Mouse (Mus musculus) liver, embryonic 12.5 days (tissue): ENCODE results near the gene Rps18. TPM values are rescaled to one million over a fixed set of nuclear protein-coding genes. Genes with fewer than 3 reads are reported as not detected.
A peak's percentile ranks its signal among the peaks of the same experiment; 100 is the strongest.
"Not testable (repeated sequence)": the region's sequence is repeated elsewhere in the genome, so short reads cannot be mapped to it uniquely, and the experiment has no call there.

Experiments
- ATAC-seq: fragments of 200-750 bp; cut with Nextera tagmentation; 2 replicates; pipeline ENCODE4 v1.8.0; 2017; ENCODE audit warnings: moderate number of reproducible peaks, mild to moderate bottlenecking, moderate library complexity
- H3K27ac ChIP-seq: fragments of 300-500 bp; sonication (generic); 2 replicates; pipeline ENCODE4 v1.5.1; 2016; ENCODE audit warnings: mild to moderate bottlenecking
- H3K27me3 ChIP-seq: fragments of 300-500 bp; sonication (generic); replicated peaks from 2 replicates; pipeline ENCODE4 v1.6.1; 2016; ENCODE audit warnings: mild to moderate bottlenecking, moderate library complexity
- H3K36me3 ChIP-seq: fragments of 300-500 bp; sonication (generic); 2 replicates; pipeline ENCODE4 v1.6.1; 2016; ENCODE audit warnings: mild to moderate bottlenecking, moderate library complexity
- H3K4me1 ChIP-seq: fragments of 300-500 bp; sonication (generic); 2 replicates; pipeline ENCODE4 v1.6.1; 2016
- H3K4me2 ChIP-seq: fragments of 300-500 bp; sonication (generic); 2 replicates; pipeline ENCODE4 v1.6.1; 2016; ENCODE audit warnings: mild to moderate bottlenecking, moderate library complexity
- H3K4me3 ChIP-seq: fragments of 300-500 bp; sonication (generic); 2 replicates; pipeline ENCODE4 v1.5.1; 2016; ENCODE audit warnings: mild to moderate bottlenecking, moderate library complexity
- H3K9ac ChIP-seq: fragments of 300-500 bp; sonication (generic); 2 replicates; pipeline ENCODE4 v1.6.1; 2016; ENCODE audit warnings: mild to moderate bottlenecking, moderate library complexity
- H3K9me3 ChIP-seq: fragments of 300-500 bp; sonication (generic); replicated peaks from 2 replicates; pipeline ENCODE4 v1.6.1; 2016; ENCODE audit warnings: mild to moderate bottlenecking, moderate library complexity
- WGBS: fragments of 180-500 bp; shearing (Covaris S2); methylation state at CpG from one replicate; pipeline ENCODE4 v1.1.7; 2016; ENCODE audit not compliant: insufficient replicate concordance; 5-methylcytosine and 5-hydroxymethylcytosine counted together
- polyA plus RNA-seq: library from polyadenylated mRNA; unstranded; fragments of >200 nt; fragmentation: Nextera tagmentation; extraction: Ambion mirVana; gene quantifications from 2 replicates; pipeline ENCODE4 v1.2.1, GENCODE M21; 2016

Rps18 gene
- polyA plus RNA-seq, 1 experiment from 2014 or later = 1,396 TPM

- not testable (repeated sequence) for ATAC-seq, H3K9me3 ChIP-seq, H3K27me3 ChIP-seq, H3K4me3 ChIP-seq, H3K9ac ChIP-seq, H3K36me3 ChIP-seq
- Histone ChIP-seq H3K4me2 (peak within 1 kb of the TSS; percentile 20; the same call in 1 of the 2 replicates), H3K4me1 (peaks cover 72% of the 10 kb centered on the region), H3K27ac (peak within 1 kb of the TSS; percentile 70)
- WGBS = 29% methylated on average over 4 of the region's 4 CpGs
These were observed 51.0 kb downstream of the Rps18 start, which contains the start of gene Platr17 for GRCm38 (mm10) chr17:33904835-33905234. TSS of gene Platr17 (plus strand) at chr17:33905135.

GRCm38 (mm10) chr17:33903911-33904651 is 51.7 kb downstream of the Rps18 start:
- not testable (repeated sequence) for H3K27me3 ChIP-seq, ATAC-seq, H3K4me3 ChIP-seq, H3K36me3 ChIP-seq, H3K9me3 ChIP-seq, H3K4me2 ChIP-seq, H3K9ac ChIP-seq
- H3K27ac ChIP-seq = peak overlapping the region; percentile 70
- WGBS = 61% methylated on average over 6 of the region's 6 CpGs
- peaks cover 79% of the 10 kb centered on the region for H3K4me1 ChIP-seq

GRCm38 (mm10) chr17:33902491-33902890 is 53.3 kb downstream of the Rps18 start:
- Histone ChIP-seq H3K4me3 (no peak overlapping the region), H3K4me2 (peak overlapping the region; percentile 37), H3K36me3 (no peaks in the 10 kb centered on the region), H3K27me3 (no peaks in the 10 kb centered on the region), H3K9me3 (no peaks in the 10 kb centered on the region), H3K4me1 (peaks cover 82% of the 10 kb centered on the region), H3K9ac (no peak overlapping the region; the same call in 1 of the 2 replicates), H3K27ac (peak overlapping the region; percentile 70)
- no peak for ATAC-seq
- WGBS = 19% methylated on average over 7 of the region's 7 CpGs

GRCm38 (mm10) chr17:33902079-33902478 is 53.7 kb downstream of the Rps18 start:
- Histone ChIP-seq H3K4me3 (no peak overlapping the region), H3K27ac (peak overlapping the region; percentile 59), H3K36me3 (no peaks in the 10 kb centered on the region), H3K27me3 (no peaks in the 10 kb centered on the region), H3K9me3 (no peaks in the 10 kb centered on the region), H3K9ac (0 out of 2 replicates have a peak overlapping the region, but pooled peaks have one; percentile 9), H3K4me1 (peaks cover 81% of the 10 kb centered on the region), H3K4me2 (peak overlapping the region; percentile 37)
- no peak for ATAC-seq
- 65% methylated on average over 4 of the region's 4 CpGs for WGBS

Other genes starting within 250 kb of the Rps18 start
- 196 and 205 TPM in 2 replicates for gene March2, start 237.3 kb downstream of the Rps18 start, polyA plus RNA-seq
- gene Rab11b, start 195.5 kb downstream of the Rps18 start, polyA plus RNA-seq = 147 and 169 TPM in 2 replicates
- gene Angptl4, start 174.2 kb downstream of the Rps18 start, polyA plus RNA-seq = 17.3 and 21.0 TPM in 2 replicates
- 12.6 and 13.2 TPM in 2 replicates for gene Kank3, start 145.5 kb downstream of the Rps18 start, polyA plus RNA-seq
- 689 and 715 TPM in 2 replicates for gene Rps28, start 131.4 kb downstream of the Rps18 start, polyA plus RNA-seq
- 296 and 311 TPM in 2 replicates for gene Ndufa7, start 131.4 kb downstream of the Rps18 start, polyA plus RNA-seq
- gene Cd320, start 112.9 kb downstream of the Rps18 start, polyA plus RNA-seq = 22.2 and 24.1 TPM in 2 replicates
- gene Gm7029, start 82.2 kb downstream of the Rps18 start, polyA plus RNA-seq = not detected in 2 replicates
- 4.8 and 6.0 TPM in 2 replicates for gene Kifc1, start 65.3 kb downstream of the Rps18 start, polyA plus RNA-seq
- gene Platr17, start 50.9 kb downstream of the Rps18 start, polyA plus RNA-seq = 0.51 and 0.78 TPM in 2 replicates
- 33.4 and 37.1 TPM in 2 replicates for gene Daxx, start 46.6 kb downstream of the Rps18 start, polyA plus RNA-seq
- 29.4 and 30.1 TPM in 2 replicates for gene Tapbp, start 40.1 kb downstream of the Rps18 start, polyA plus RNA-seq
- gene Zbtb22, start 40.1 kb downstream of the Rps18 start, polyA plus RNA-seq = 13.6 and 14.8 TPM in 2 replicates
- 17.3 and 18.4 TPM in 2 replicates for gene Rgl2, start 26.5 kb downstream of the Rps18 start, polyA plus RNA-seq
- gene Pfdn6, start 15.7 kb downstream of the Rps18 start, polyA plus RNA-seq = 164 and 177 TPM in 2 replicates
- gene Wdr46, start 15.3 kb downstream of the Rps18 start, polyA plus RNA-seq = 49.4 and 52.7 TPM in 2 replicates
- 2.1 and 2.6 TPM in 2 replicates for gene B3galt4, start 4.5 kb downstream of the Rps18 start, polyA plus RNA-seq
- 41.1 and 43.5 TPM in 2 replicates for gene Vps52, start 189 bp downstream of the Rps18 start, polyA plus RNA-seq
- 82.1 and 83.5 TPM in 2 replicates for gene H2-K1, start 44.3 kb upstream of the Rps18 start, polyA plus RNA-seq
- gene Ring1, start 68.7 kb upstream of the Rps18 start, polyA plus RNA-seq = 10.6 and 10.7 TPM in 2 replicates
- gene H2-Ke6, start 72.1 kb upstream of the Rps18 start, polyA plus RNA-seq = 33.2 and 36.1 TPM in 2 replicates
- gene Slc39a7, start 75.7 kb upstream of the Rps18 start, polyA plus RNA-seq = 91.7 and 96.0 TPM in 2 replicates
- gene Rxrb, start 75.8 kb upstream of the Rps18 start, polyA plus RNA-seq = 29.2 and 31.3 TPM in 2 replicates
- gene Col11a2, start 83.4 kb upstream of the Rps18 start, polyA plus RNA-seq = 0.37 and 0.54 TPM in 2 replicates
- 0.37 and 0.56 TPM in 2 replicates for gene H2-Oa, start 136.3 kb upstream of the Rps18 start, polyA plus RNA-seq
- 3.1 and 4.3 TPM in 2 replicates for gene H2-DMa, start 163.5 kb upstream of the Rps18 start, polyA plus RNA-seq
- 59.9 and 66.1 TPM in 2 replicates for gene Brd2, start 166.6 kb upstream of the Rps18 start, polyA plus RNA-seq
- gene H2-DMb2, start 187.3 kb upstream of the Rps18 start, polyA plus RNA-seq = 0.30 and 0.35 TPM in 2 replicates
- gene H2-DMb1, start 197.1 kb upstream of the Rps18 start, polyA plus RNA-seq = 0.21 and 0.45 TPM in 2 replicates
- gene Tap1, start 231.6 kb upstream of the Rps18 start, polyA plus RNA-seq = 2.3 and 2.6 TPM in 2 replicates
- gene Psmb9, start 231.8 kb upstream of the Rps18 start, polyA plus RNA-seq = 4.5 and 5.0 TPM in 2 replicates
- 12.5 and 13.5 TPM in 2 replicates for gene Psmb8, start 241.7 kb upstream of the Rps18 start, polyA plus RNA-seq
- gene Tap2, start 247.5 kb upstream of the Rps18 start, polyA plus RNA-seq = 5.6 and 6.9 TPM in 2 replicates